Mouse (Mus musculus) embryo, embryonic 11.5 days (tissue): Measurements from ENCODE around the gene Prdx6.

ENCODE experiments used
- DNase-seq: peaks from one replicate; pipeline ENCODE4 v3.0.0-alpha.2; 2012; ENCODE audit warnings: low read depth, low spot score

Prdx6 gene

DNA sequence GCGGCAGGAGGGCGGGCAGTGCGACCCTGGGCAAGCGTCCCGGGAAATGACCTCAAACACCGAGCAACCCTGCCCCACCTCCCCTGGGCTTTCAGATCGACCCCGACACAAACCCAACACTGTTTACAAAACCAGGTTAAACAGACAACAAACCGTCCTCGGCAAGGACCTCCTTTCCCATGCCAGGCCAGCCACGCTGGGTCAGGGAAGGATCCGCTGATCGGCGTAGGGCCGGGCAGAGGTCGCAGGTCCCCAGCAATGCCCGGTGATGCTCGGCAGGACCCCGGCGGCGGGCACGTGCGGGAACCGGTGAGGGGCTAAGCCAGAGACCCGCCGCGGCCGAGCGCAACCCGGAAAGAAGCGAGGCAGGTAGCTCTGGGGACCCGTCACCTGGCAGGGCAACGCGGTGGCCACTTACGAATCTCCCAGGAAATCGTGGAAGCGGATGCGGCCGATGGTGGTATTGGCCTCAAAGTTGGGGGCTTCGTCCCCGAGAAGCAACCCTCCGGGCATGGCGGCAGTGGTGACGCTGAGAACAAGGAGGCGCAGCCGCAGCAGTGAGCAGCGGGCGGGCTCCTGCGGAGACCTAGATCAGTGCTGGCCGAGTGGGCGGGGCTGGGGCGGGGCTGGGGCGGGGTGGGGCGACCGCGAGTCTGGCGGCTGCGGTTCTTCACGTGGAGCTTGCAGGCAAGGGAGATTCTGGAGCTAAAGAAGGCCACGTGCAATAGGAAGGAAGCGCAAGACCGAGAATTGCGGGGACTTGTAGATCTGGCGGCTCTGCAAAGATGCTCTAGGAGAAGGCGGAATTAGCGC lies at the start of gene Prdx6:
Gene Prdx6, minus strand, starts transcription at position 616 of the 813 bp plus-strand sequence.
- DNase-seq: peak; percentile 79

DNA sequence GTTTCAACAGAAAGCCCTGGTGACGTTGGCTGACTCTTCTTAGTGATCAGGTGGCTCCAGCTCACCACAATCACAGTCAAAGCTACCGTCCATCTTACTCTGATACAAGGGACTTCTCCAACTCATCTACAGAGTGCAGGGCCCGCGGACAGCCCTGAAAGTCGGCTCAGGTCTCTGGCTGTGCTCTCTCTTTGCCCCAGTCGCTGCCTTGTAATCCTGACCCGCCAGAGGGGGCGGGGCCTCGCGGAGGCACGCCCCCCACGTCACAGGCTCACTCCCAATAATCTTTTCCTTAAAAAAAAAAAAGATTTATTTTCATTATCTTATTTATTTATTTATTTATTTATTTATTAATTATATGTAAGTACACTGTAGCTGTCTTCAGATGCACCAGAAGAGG lies 37.2 kb upstream of the Prdx6 start:
- DNase-seq: no peak

DNA sequence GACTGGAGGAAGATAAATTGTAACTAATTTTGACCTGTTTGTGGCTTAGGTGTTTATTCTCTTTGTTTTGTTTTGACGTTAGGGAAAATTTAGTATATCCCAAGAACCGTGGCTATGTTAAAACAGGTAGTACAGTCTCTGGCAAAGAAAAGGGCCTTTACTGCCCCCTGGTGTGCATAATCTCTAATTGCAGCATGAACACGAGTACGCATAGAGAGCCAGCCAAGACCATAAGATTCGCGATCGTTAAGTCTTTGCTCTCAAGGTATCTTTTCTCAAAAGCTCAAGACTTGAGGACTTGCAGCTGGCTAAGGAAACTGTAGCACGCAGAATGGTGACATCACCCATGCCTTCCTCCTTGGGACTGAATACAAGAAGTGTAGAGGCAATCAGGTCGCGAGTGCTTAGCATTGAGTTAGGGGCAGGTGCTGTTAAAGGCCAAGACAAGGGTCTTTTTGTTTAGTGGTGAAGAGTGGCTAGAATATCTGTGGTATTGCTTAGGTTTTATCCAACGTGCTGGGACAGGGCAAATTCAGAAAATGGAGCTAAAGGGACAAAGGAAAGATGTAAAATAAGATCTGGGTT lies 35.8 kb upstream of the Prdx6 start:
- DNase-seq: peak; percentile 44

DNA sequence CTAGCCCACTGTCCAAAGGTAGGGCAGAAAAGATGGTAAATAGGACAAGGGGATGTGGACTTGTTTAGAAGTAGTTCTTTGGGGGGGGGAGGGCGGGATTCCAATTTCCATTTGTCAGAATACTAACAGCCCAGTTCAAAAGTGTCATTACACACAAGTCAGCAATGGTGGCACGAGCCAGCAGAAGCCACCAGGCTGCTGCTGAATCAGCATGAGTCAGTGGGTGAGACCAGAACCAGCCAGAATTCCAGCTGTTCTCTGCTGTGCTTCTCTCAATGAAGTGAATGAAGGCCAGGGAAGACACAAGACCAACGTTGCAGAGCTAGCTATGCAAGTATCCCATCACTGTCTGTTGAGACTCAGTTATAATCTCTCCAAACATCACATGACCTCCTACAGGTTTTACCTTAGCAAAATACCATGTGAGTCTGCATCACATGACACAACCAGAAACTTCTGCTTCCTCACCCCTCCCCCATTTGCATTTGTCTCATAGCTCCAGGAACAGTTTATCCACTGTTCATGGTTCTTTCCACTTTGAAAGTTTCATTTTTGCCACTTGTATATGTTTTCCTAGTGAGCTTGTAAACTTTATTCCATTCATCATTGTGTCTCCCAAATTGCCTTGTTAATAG lies 30.2 kb upstream of the Prdx6 start:
- no peak for DNase-seq

DNA sequence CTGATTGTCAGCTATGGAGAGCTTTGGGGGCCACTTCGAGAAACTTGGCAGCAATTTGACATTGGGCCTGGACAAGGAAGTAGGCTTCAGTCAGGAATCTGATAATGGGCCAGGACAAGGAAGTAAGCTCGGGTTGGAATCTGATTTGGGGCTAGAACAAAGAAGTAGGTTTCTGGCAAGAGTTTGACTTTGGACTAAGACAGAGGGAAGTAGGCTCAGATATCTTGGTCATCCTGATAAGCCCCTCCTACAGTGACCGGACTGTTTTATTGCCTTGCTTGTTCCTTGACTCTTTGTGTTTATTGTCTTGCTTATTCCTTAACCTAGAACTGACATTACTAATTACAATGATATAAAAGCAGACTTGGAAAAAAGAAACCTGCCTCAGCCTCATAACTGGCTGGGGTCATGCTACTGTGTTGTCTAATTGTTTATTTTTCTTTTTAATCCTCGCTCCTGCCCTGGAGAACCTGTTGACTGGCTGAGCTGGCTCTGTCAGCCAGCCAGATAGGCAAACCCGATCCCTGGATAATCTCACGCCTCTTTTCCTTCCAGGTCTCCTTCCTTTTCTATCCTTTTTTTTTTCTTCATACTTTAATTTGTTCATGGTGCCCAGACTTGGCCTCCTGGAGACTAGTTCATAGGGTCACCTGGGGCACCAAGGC lies 28.4 kb upstream of the Prdx6 start:
- DNase-seq: no peak

DNA sequence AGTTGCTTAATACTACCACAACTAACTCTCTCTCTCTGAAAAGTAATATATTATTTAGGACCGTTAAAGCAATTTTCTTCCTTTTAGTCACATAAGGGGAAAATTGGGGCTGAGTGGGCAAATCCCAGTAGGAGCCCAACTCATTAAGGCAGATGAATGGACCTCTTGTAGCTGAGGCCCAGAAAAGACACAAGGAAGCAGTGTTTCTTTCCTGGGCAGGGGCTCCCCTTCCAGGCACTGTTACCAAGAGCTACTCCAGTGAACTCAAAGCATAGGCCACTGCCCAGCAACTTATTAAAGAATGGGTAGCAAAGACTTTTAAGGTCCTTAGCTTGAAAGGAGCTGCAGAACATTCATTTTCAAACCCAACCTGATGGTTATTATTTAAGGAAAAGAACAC lies 22.5 kb upstream of the Prdx6 start:
- DNase-seq: no peak

DNA sequence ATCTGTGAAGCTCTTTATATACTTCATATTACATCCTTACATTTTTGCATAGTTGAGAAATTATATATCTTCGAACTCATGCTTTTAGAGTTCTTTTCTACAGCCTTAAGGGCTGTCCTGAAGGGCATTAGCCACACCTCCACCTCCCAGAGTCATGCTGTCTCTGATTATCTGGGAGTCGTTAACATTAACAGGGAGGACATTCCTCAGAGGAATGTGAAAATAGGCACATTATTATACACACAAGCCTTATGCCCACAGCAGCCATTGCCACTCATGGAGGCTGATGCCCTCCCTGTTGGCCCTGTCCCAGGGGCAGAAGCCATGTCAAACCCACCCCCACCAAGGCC lies 20.4 kb upstream of the Prdx6 start:
- DNase-seq: no peak

DNA sequence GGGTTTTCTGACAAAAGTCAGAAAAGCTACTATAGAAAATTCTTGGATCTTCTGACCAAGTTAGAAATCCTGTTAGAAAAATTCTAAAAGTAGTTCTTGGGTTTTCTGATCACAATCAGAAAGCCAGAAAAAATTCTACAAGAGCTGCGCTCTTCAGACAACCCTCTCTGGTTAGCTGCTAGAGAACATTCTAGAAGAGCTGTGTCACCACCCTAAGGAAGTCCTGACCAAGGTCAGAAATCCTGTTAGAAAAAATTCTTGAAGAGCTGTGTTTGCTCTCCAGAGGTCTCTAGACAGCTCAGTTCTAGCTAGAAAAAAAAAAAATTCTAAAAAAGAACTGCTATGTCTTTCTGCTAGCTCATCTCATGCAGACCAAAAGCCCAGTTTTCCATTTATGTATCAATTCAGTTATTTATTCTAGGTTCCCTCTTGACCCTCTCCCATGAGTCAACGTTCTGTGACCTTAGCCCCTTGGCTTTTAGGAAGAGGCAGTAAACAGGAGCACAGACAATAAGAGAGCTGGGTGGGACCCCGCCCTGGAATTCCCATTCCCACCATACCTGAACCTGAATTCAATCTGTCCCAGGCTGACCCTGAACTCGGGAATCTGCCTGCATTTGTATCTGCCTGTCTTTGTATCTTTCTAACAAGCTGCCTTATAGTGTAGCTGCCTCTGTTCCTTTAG lies 19.9 kb upstream of the Prdx6 start:
- DNase-seq: no peak

DNA sequence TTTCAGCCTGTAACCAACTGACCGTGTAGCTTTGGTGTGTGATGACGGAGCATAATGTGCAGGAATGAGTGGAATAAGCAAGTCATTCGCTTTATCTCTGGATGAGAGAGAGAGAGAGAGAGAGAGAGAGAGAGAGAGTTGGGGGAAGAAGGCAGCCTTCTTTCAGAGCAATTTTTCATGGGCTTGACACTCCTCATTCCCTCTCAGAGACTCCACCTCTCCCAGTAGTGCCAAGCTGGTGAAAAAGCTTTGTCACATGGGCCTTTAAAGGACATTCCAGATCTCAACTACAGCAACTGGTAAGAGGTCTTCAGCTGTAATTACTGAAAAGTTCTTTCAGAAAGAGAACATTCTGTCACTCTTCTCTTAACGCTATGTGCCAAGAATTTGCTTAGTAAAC lies 18.3 kb upstream of the Prdx6 start:
- no peak for DNase-seq

DNA sequence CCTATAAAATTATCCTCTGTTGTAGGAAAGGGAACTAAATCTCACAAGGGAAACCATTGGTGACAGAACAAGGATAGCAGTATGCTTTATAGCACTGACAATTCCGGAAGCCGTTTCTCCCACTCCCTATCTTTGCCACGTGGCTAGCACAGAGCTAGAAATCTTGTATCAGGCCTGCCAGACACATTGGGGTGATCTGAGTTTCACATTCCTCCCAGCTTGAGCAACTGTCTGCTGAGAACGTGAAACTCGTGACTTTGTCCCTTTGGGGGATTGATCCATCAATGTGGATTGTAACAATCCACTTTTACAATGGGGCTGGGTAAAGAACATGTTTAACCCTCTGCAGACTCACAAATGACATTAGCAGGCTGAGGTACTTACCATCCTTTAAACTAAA lies 17.9 kb upstream of the Prdx6 start:
- DNase-seq: no peak

DNA sequence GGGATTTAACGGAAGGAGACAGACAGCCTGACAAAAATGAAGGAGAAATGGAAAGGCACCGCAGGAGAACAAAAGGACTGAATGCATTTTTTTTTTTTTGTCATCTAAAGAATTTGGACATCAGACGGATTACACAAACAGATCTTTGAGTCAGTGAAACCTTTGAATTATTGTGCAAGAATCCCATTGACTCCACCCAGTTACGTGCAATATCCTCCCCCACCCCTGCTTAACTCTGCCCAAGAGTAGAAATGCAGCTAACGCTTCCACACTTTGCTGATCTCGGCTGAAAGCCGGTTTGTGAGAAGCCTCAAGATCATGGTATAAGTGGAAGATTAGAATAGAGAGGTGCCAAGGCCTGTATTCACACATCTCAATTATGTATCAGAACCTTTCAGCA lies 17.1 kb upstream of the Prdx6 start:
- DNase-seq: no peak

DNA sequence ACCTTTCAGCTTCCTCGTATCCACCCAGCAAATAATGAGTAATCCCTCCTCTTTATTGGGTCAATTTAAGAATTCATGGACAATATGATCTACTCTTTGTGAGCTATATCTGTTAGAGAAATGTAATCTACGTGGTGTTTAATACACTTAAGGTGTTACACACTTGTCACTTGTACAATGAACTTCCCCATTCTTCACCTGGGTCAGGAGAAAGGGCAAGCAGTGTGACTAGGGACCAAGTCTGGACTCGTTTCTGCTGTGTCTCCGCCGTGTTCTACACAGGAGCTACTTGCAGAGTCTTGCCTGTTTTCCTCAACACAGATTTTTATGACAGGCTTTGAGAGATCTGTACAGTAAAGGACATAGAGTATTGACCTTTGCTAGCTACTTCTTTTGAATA lies 13.9 kb upstream of the Prdx6 start:
- DNase-seq: no peak

DNA sequence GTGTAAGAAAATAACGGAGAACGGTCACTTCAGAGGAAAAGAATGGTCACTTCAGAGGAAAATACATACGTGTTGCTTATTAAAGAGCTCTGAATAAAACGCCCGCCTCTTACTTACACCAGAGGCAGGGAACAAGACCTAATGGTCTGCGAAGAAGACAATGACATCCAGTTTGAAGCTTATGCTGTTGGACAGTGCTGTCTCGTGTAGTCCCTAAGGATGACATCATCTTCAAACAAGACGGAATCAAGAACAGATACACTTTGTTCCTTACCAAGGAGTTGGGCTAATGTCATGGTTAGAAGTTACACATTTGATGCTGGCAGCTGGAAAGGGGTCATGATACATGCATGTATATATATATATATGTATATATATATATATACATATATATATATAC lies 12.6 kb upstream of the Prdx6 start:
- no peak for DNase-seq

DNA sequence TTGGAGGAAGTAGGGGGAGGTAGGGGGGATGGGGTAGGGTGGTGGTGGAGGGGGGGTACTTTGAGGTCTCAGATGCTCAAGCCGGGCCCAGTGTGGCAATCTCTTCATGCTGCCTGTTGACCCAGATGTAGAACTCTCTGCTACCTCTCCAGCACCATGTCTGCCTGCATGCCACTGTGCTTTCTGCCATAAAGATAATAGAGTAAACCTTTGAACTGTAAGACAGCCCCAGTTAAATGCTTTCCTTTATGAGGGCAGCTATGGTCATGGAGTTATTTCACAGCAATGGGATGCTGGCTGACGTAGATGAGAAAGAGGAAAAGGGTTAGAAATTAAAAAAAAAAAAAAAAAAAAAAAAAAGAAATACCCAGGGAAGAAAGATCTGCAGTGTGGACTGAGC lies 11.5 kb upstream of the Prdx6 start:
- no peak for DNase-seq

DNA sequence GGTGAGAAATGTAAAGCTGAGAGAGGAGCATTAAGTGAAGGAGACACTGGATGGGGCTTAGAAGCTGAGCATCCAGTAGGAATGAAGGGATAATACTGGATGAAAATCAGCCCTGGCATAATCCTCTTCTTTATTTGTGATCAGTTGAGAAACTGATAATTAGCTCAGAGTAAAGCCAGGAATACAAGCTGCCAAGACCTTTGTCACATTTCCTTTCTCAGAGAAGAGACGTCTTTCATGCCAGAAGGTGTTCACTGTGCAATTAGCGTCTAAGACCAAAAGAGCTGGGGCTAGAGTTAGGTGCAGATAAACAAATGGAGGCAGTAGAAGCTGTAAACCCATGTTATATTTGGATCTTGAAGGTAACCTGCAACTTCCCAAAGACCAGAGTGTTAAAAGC lies 9.7 kb upstream of the Prdx6 start:
- DNase-seq: no peak

DNA sequence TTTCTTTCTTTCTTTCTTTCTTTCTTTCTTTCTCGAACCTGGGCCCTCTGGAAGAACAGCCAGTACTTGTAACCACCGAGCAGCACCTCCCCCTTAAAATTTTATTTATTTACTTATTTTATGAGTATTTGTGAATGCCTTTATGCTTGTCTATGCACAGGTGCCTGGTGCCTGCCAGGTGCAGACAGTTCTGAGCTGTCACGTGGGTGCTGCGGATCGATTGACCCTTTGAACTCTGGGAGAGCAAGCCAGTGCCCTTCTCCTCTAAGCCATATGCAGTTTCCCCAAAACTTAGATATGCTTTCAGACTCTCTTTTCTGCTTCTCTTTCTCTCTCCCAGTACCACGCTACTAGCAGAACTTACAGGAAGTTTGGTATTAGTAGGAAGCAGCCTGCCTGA lies 8.1 kb upstream of the Prdx6 start:
- no peak for DNase-seq

DNA sequence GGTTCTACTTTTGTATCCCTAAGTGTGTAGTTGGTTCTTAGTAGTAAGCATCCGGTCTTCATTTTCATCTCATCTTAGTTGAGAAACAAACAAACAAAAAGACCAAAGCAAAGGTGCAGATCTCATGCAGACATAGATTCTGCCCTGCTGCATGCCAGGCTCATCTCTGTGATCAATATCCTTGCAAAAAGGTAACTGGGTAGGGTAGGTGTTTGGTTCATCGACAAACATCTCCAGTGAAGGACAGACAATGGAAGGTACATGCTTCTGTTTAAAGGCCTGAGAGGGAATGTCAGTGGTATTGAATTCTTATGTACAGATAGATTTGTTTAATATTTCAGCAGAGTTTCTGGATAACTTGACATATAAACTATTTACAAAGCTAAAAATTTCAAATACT lies 7.3 kb upstream of the Prdx6 start:
- no peak for DNase-seq

DNA sequence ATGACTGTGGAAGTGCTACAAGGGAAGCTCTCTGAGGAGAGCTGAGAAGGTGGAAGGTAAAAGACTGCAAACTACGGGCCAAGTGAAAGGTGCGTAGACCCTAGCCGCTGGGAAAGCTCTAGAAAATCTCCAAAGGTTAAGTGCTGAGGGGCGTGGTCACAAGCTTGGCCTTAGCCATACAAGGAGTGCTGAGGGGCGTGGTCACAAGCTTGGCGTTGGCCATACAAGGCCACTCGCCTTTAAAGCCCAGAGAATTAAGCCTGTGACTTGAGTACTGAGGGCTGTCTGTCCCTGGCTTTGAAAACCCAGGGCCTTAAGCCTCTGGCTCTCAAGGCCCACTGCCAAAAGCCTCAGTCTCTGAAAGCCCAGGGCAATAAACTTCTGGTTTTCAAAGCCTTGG lies 5.9 kb upstream of the Prdx6 start:
- DNase-seq: no peak

DNA sequence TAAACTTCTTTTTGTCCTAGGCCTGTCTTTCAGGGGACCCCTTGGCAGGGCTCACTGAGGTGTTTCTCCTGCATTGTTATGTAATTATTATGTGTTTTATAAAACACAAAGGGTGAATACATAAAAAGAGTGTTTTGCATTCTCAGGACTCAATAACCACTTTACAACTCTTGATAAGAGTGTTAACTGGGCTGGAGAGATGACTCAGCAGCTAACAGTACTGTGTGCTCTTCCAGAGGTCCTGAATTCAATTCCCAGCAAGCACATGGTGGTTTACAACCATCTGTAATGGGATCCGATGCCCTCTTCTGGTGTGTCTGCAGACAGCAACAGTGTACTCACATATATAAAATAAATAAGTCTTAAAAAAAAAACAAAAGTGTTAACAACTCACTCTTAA lies 3.3 kb upstream of the Prdx6 start:
- no peak for DNase-seq

DNA sequence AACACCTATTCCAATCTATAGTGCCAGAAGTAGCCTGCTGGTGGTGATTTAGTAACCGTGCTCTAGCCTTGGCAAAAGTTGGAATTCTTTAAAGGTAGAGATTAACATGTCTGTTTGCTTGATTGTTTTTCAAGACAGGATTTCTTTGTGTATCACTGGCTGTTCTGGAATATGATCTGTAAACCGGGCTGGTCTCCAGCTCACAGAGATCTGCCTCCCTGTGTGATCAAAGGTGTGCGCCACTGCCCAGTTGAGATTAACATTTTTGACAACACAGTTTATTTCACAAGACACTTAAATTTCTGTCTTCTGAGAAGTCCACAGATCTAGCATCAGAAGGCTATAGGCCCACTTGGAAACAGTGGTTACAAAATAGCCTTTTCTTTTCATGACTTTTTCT lies 1.9 kb upstream of the Prdx6 start:
- no peak for DNase-seq

DNA sequence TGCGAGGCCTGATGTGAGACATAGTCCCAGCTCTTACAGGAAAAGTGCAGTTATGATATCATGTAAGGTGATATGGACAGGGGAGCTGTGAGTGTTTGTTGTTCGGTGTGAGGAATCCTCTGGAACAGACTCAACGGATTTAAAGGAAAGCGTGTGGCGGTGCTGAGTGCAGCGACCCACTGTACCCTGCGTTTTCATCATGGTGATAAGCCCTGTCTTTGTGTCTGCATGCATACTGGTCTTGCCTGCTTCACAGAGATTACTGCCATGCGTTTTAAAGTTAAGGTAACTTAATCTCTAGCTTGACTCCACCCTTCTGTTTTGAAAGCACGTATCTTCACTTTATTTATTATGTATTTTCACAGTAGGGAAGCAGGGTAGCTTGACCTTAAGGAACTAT lies 1.3 kb upstream of the Prdx6 start:
- no peak for DNase-seq
